ENCODE assay signal across 21 mouse cellular contexts in genomic region chr3:30481682-30482081, GRCm38 (mm10).
"Had no signal": no experiment of that assay in that cellular context is flagged by ENCODE, and none has a peak within 500 bp of the region (broad histone marks: within the 10 kb centered on the region; RNA-seq: fewer than 3 reads in every experiment).

No protein-coding gene starts in this region.

- H3K36me3 ChIP-seq: midbrain, embryonic 15.5 days; neural tube, embryonic 13.5 days had no signal

- ATAC-seq: liver, postnatal 0 days; midbrain, embryonic 15.5 days had no signal

- H3K4me2 ChIP-seq: liver, embryonic 11.5 days; lung, embryonic 14.5 days; midbrain, embryonic 12.5 days; midbrain, embryonic 15.5 days; neural tube, embryonic 13.5 days had no signal

- H3K4me3 ChIP-seq: layer of hippocampus, adult 2 months; left cerebral cortex, adult 2 months; midbrain, embryonic 12.5 days; midbrain, embryonic 15.5 days; myocyte; neural tube, embryonic 13.5 days had no signal

- H3K9ac ChIP-seq: liver, embryonic 14.5 days; liver, postnatal 0 days; lung, embryonic 14.5 days; midbrain, embryonic 12.5 days; midbrain, embryonic 15.5 days; neural tube, embryonic 13.5 days had no signal

- H3K27ac ChIP-seq: left cerebral cortex, adult 2 months; liver, embryonic 14.5 days; midbrain, embryonic 12.5 days; midbrain, embryonic 15.5 days; neural tube, embryonic 13.5 days had no signal

- H3K27me3 ChIP-seq: midbrain, embryonic 12.5 days; midbrain, embryonic 15.5 days; neural tube, embryonic 13.5 days had no signal

- H3K9me3 ChIP-seq: midbrain, embryonic 12.5 days; midbrain, embryonic 15.5 days; neural tube, embryonic 13.5 days had no signal

- H3K4me1 ChIP-seq: neural tube, embryonic 13.5 days had no signal

- DNase-seq: kidney, adult 18-20 months; kidney, adult 9 months; kidney, postnatal 14 days; kidney, postnatal 4 days; layer of hippocampus, postnatal 36 days; liver, postnatal 0 days; lung, embryonic 14.5 days; lung, postnatal 4 days; right cerebral cortex, adult 18-20 months; right cerebral cortex, postnatal 14 days; right cerebral cortex, postnatal 4 days; thymus, adult 18-20 months; thymus, postnatal 36 days had no signal
